Mouse (Mus musculus): ENCODE measurements at regions not wholly inside any gene's neighbourhood (a gene's known extent, or its start where the extent isn't known, plus 50 kb on each side); places are given as distances from the start of the nearest gene placed in this dataset.
"Not testable (repeated sequence)": the region's sequence is repeated elsewhere in the genome, so short reads cannot be mapped to it uniquely, and the experiment has no call there.

GRCm38 (mm10) chr9:97297538-97297937 lies 72.2 kb downstream of the Trim42 start:
- DNase-seq (ENCODE audit: low spot score in 2 of 2): peak in 1 of 2 experiments; percentile 31

- DNase-seq (ENCODE audit: low spot score in 2 of 2): no peak
Measured at GRCm38 (mm10) chr9:97295770-97296169, 74.0 kb downstream of the Trim42 start.

- no peak for DNase-seq (ENCODE audit: low spot score in 2 of 2)
Measured at GRCm38 (mm10) chr9:97291870-97292269, 77.9 kb downstream of the Trim42 start.

GRCm38 (mm10) chr9:97284282-97284802 lies 85.4 kb downstream of the Trim42 start:
- no peak for DNase-seq (ENCODE audit: low spot score in 2 of 2)

GRCm38 (mm10) chr9:97282090-97282489 lies 87.7 kb downstream of the Trim42 start:
- DNase-seq (ENCODE audit: low spot score in 2 of 2): no peak

- not testable (repeated sequence) for DNase-seq (ENCODE audit: low spot score in 2 of 2)
Measured at GRCm38 (mm10) chr9:97275449-97275848, 94.3 kb downstream of the Trim42 start.

GRCm38 (mm10) chr9:97273891-97274290 lies 95.9 kb downstream of the Trim42 start:
- DNase-seq (ENCODE audit: low spot score in 2 of 2): no peak

GRCm38 (mm10) chr9:97272061-97272460 lies 97.7 kb downstream of the Trim42 start:
- no peak for DNase-seq (ENCODE audit: low spot score in 2 of 2)

GRCm38 (mm10) chr9:97247621-97248020 lies 122.1 kb downstream of the Trim42 start:
- no peak for DNase-seq (ENCODE audit: low spot score in 2 of 2)

GRCm38 (mm10) chr9:97226074-97226473 lies 115.1 kb upstream of the Slc25a36 start:
- no peak for DNase-seq (ENCODE audit: low spot score in 2 of 2)

GRCm38 (mm10) chr9:97224549-97224948 lies 113.6 kb upstream of the Slc25a36 start:
- no peak for DNase-seq (ENCODE audit: low spot score in 2 of 2)

GRCm38 (mm10) chr9:97214806-97215205 lies 103.8 kb upstream of the Slc25a36 start:
- no peak for DNase-seq (ENCODE audit: low spot score in 2 of 2)

GRCm38 (mm10) chr9:97190321-97190860 lies 79.4 kb upstream of the Slc25a36 start:
- DNase-seq (ENCODE audit: low spot score in 2 of 2): no peak

- no peak for DNase-seq (ENCODE audit: low spot score in 2 of 2)
Measured at GRCm38 (mm10) chr9:97189646-97190045, 78.7 kb upstream of the Slc25a36 start.

GRCm38 (mm10) chr9:97188616-97189330 lies 77.8 kb upstream of the Slc25a36 start:
- DNase-seq (ENCODE audit: low spot score in 2 of 2): no peak

- DNase-seq (ENCODE audit: low spot score in 2 of 2): no peak
Measured at GRCm38 (mm10) chr9:97173230-97173951, 62.4 kb upstream of the Slc25a36 start.

GRCm38 (mm10) chr9:97172075-97172474 lies 61.1 kb upstream of the Slc25a36 start:
- DNase-seq (ENCODE audit: low spot score in 2 of 2): peak in 1 of 2 experiments; percentile 30

GRCm38 (mm10) chr9:97171484-97171883 lies 60.5 kb upstream of the Slc25a36 start:
- DNase-seq (ENCODE audit: low spot score in 2 of 2): no peak

- DNase-seq (ENCODE audit: low spot score in 2 of 2): no peak
Measured at GRCm38 (mm10) chr9:97170836-97171235, 59.9 kb upstream of the Slc25a36 start.

- no peak for DNase-seq (ENCODE audit: low spot score in 2 of 2)
Measured at GRCm38 (mm10) chr9:97162465-97162864, 51.5 kb upstream of the Slc25a36 start.

Measured in frontal cortex, postnatal 14 days (tissue).